Mouse (Mus musculus): Measurements from ENCODE around the gene Rtn4rl2.
A peak's percentile ranks its signal among the peaks of the same experiment; 100 is the strongest.

DNA sequence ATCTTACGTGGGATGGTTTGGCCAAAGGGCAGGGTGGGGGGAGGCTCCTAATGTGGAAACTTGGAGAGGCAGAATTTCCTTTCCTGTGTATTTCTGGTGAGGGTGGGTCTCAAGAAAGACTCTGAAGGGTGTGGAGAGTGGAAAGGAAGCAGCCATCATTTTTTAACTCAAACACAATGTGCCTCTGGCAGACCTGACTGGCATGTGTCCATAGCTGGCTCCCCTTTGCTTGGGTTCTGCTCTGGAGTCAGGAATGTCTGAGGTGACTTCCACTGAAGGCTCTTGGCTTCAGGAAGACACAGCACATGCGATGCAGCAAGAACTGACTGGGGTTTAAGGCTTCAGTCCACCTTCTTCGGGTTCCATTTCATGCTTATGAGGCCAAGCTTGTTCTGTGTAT lies 28.8 kb upstream of the Rtn4rl2 start:
- TF ChIP-seq CTCF (IDR thresholded peaks at IDR 0.05; ENCODE audit: insufficient read depth, low read length) = no peak
- peak; percentile 41; the same call in 1 of the 2 replicates for TF ChIP-seq POLR2A (IDR thresholded peaks at IDR 0.05; ENCODE audit: borderline replicate concordance, extremely low read depth, low read depth, low read length)

Measured in lung, adult 2 months (tissue).